Mouse (Mus musculus) cerebellum, adult 9-11 months (tissue): ENCODE results near the gene C1ra.
"Not testable (repeated sequence)": the region's sequence is repeated elsewhere in the genome, so short reads cannot be mapped to it uniquely, and the experiment has no call there.

Experiments used
- DNase-seq: peaks from one replicate; pipeline ENCODE4 v3.0.0; 2022

The C1ra gene

DNA sequence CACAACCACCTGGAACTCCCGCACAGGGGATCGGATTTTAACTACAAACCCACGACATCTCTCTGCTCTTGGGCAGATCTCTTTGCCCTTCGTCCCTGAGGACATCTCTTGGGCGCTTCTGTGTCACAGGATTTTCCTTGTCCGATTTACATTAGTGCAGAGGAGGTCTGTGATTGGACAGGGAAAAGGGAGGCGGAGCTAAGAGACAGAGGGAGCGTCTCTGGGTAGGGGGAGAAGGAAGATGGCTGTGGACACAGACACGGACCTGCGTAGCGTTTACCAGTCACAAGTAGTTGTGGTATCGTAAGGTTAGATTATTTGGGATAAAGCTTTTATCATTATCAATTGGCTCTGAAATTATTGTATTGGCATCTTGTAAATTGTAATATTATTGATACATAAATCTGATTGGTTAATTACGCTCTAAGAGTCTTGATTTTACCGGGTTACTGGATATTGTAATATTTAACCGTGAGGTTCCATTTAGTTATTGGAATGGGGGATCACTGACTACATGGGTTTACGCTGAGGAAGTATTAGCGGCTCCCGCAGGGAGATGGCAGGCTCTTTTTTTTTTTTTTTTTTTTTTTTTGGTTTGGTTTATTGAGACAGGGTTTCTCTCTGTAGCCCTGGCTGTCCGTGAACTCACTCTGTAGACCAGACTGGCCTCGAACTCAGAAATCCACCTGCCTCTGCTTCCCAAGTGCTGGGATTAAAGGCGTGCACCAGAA is 26.6 kb upstream of the C1ra start:
- DNase-seq: no peak

- DNase-seq: no peak
Observed at GRCm38 (mm10) chr6:124487509-124487908, 24.7 kb upstream of the C1ra start.

DNA sequence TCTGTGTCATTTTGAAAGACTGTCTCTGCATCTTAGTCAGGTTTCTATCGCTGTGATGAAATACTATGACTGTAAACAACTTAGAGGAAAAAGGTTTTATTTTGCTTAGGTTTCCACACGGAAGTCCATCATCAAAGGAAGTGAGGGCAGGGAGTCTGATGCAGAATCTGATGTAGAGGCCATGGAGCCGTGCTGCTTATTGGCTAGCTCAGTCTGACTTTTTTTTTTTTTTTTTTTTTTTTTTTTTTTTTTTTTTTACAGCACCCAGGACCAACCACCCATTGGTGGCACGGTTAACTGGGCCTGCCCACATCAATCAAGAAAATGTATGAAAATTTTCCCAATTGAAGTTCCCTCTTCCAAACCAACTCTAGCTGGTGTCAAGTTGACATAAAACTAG is 23.3 kb upstream of the C1ra start:
- DNase-seq: no peak

- no peak for DNase-seq
Observed at GRCm38 (mm10) chr6:124491427-124491826, 20.8 kb upstream of the C1ra start.

DNA sequence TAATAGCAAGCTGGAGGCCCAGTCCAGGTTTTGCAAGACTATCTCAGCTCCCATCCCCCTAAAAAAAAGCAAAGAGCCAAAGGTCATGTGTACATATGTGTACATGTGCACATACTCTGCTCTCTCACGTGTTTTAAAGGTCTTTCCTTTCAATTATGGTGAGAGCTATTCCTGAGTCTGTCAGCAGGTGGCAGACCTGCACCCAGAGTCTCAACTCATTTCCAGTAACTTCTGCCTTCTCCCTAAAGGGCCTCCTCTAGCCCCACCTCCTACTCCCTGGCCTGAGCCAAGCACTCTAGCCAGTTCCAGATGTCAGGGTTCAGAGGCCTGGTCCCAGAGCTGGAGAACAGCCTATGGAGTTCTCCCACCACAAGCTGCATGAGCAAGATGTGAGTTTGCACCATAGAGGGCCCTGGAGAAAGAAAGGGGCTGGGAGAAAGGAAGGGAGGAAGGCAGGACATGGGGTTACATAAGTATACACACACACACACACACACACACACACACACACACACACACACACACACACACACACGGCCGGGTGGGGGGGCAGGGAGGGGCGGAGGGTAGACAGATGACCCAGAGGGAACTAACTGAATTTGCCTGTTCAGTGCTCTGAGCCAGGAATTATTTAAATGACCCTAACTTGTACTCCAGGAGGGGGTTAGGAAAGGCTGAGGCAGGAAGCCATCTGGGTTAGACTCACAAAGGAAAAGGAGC is 19.2 kb upstream of the C1ra start, which contains the start of gene C1rl:
C1rl (plus strand) TSS at position 272 of the 720 bp plus-strand sequence.
- peak; percentile 73 for DNase-seq

GRCm38 (mm10) chr6:124493886-124494285 is 18.3 kb upstream of the C1ra start:
- DNase-seq: no peak

- DNase-seq: no peak
Observed at GRCm38 (mm10) chr6:124496054-124496453, 16.2 kb upstream of the C1ra start.

GRCm38 (mm10) chr6:124499914-124500566 is 12.2 kb upstream of the C1ra start:
- no peak for DNase-seq

- DNase-seq: no peak
Observed at GRCm38 (mm10) chr6:124501473-124501872, 10.7 kb upstream of the C1ra start.

- no peak for DNase-seq
Observed at GRCm38 (mm10) chr6:124502021-124502420, 10.2 kb upstream of the C1ra start.

DNA sequence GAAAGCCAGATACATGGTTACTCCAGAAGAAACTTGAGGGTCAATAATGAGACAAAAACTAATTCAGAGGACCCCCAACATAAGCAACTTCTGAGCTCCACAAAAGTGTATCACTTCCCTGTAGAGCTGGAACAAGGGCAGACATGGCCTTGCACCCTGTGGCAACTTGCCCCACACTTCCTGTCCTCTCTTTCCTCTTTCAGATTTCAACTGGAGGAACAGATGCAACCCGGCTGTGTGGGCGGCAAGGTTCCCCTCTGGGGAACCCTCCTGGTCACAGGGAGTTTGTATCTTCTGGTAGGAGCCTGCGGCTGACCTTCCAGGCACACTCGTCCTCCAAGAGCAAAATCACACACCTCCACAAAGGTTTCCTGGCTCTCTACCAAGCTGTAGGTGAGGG is 7.2 kb upstream of the C1ra start:
- DNase-seq: no peak

DNA sequence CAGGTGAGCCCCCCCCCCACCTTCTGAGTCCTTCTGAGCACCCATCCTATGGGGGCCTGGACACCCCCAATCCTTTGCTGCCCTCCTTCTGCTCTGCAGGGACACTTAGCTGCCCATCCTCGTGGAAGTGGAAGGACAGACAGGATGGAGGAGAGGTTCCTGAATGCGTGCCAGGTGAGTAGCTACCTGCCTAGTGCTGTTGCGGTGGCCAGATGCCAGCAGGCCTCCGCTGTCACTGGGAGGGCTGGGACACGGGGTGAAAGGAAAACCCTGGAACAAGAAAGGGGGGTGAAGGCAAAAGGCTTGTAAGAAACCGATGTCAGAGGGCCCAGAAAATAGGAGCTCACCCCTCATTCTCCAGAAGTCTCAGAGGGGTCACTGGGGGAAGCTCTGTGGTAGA is 5.2 kb upstream of the C1ra start:
- peak; percentile 57 for DNase-seq

GRCm38 (mm10) chr6:124508292-124508691 is 3.9 kb upstream of the C1ra start:
- peak; percentile 83 for DNase-seq

DNA sequence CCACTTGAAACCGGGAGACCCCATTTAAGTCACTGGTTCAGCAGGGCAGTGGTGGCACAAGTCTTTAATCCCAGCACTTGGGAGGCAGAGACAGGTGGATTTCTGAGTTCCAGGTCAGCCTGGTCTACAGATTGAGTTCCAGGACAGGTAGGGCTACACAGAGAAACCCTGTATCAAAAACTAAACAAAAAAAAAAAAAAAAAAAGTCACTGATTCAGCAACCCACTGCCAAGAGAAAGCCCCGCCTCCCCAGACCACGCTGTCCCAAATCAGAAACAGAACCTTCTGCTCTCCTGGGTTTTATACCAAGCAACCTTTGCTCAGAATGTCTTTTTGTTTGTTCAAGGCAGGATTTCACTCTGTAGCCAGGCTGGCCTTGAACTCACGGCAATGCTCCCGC is 3.0 kb upstream of the C1ra start:
- DNase-seq: not testable (repeated sequence)

DNA sequence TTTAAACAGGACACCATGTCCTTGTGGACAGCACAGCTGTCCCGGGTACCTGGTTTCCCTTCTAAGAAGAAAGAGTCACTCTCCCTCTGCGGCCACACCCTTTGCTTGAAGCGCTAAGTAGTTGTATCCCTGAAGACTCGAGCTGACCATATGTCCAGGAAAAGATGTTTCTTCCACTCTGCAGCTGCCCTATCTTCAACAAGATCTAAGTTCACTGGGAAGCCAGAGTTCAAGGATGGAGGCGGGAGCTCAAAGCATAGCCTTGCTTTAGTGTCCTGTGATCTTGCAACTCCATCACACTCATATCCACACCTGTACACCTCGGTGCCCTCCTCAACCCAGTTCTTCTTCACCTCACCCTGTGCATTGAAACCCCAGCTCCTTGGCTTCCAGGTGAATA is 269 bp upstream of the C1ra start:
- no peak for DNase-seq

DNA sequence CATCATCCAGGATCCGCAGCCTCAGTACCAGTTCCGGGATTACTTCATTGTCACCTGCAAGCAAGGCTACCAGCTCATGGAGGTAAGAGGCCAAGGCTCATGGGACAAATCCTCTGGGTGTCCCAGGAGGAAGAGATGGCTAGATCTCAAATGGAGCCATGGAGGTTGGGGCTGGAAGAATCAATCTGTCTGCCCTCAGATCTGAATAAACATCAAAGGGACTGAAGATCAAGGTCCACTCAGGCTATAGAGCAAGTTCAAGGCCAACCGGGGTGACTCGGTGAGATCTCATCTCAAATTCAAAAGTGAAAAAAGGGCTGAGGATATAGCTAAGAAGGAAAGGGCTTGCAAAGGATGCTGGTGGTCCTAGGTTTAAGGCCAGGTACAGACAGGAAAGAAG is 5.5 kb downstream of the C1ra start:
- not testable (repeated sequence) for DNase-seq

DNA sequence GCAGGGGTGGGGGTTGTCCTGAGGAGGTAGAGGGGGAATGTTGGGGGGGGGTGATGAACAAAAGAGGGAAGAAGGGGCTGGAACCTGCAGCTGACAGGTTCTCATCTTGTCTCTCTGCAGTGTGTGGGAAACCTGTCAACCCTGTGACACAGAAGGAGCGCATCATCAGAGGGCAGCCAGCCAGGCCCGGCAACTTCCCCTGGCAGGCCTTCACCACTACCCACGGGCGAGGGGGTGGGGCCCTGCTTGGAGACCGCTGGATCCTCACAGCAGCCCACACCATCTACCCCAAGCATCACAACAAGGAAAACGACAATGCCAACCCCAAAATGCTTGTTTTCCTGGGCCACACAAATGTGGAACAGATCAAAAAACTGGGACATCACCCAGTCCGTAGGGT is 9.9 kb downstream of the C1ra start:
- DNase-seq: not testable (repeated sequence)

GRCm38 (mm10) chr6:124527881-124528280 is 15.7 kb downstream of the C1ra start:
- no peak for DNase-seq

- no peak for DNase-seq
Observed at GRCm38 (mm10) chr6:124531077-124531476, 18.9 kb downstream of the C1ra start.

- not testable (repeated sequence) for DNase-seq
Observed at GRCm38 (mm10) chr6:124536125-124536829, 24.1 kb downstream of the C1ra start.

DNA sequence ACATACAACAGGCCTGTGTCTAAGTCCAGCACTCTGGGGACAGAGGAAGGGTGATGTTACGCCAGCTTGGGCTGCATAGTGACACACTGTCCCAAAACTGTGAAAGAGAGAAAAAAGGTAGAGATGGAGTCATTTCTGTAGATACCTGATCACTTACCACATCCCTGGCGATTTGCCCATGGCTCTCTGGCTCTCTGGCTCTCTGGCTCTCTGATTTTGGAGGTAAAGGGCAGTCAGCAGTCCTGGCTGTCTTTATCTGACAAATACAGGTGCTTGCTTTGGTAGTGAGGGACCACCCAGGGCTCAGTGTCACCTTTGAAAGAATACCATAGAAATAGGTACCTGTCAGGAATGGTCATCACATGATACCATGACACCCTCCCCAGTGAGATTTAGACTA is 29.0 kb downstream of the C1ra start:
- not testable (repeated sequence) for DNase-seq

- DNase-seq: peak; percentile 23
Observed at GRCm38 (mm10) chr6:124542284-124542683, 30.1 kb downstream of the C1ra start, which contains the start of gene C1s1. Gene C1s1 (minus strand): TSS chr6:124542359.

DNA sequence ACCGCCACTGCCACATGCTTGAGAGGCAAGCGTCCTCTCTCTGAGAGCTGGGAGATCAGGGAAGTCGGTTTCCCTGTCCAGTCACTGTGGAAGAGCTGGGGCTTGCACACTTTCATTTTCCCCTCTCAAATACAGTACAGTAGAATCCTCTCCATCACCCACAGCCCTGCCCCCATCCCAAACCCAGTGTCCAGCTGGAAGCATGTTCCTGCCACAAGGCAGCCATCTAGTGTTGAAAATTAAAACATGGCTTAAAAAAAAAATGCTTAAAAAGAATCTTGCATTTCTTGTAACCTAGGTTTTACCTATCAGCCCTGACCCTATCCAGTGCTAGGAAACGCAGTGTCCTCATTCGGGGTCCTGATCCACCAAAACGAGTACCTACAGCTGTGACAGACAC is 32.3 kb downstream of the C1ra start:
- DNase-seq: no peak
